Mouse (Mus musculus) left cerebral cortex, adult 9 months (tissue): ENCODE results near the gene Nek4.

Experiments
- DNase-seq, 2 experiments: peaks; one replicate each; pipeline ENCODE4 v3.0.0; 2022; ENCODE audit warnings: low spot score in 2 of 2

The Nek4 gene

DNA sequence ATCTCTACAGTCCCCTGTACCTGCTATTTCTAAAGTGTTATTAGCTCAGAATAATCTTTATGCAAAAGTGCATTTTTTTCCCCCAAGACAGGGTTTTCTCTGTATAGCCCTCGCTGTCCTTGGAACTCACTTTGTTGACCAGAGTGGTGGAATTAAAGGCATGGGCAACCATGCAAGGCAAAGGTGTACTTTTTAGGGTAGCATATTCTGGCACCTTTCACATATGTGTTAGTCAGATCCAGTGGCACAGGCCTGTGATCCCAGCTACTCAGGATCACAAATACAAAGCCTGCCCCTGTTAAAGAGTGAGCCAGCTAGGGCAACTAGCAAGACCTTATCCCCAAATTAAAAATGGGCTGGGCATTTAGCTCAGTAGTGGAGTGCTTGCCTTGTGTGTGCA is 9.2 kb downstream of the Nek4 start:
- no peak for DNase-seq

DNA sequence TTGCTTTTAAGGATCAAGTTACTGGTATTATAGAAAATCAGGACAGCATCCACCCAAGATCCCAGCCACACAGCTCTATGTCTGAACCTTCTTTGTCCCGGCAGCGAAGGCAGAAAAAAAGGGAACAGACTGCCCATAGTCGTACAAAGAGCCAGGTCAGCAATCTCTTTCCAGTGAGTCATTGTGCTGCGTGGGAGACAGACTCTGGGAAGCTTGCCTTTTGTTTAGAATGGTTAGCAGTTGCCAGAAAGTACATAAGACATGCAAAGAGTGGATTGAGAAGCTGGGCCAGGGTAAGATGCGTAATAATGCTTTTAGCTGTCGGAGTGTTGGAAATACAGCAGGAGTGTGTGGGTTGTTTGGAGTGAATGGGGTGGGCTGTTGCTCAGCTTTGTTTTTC is 23.0 kb downstream of the Nek4 start:
- DNase-seq = peak; percentile 70 to 85

DNA sequence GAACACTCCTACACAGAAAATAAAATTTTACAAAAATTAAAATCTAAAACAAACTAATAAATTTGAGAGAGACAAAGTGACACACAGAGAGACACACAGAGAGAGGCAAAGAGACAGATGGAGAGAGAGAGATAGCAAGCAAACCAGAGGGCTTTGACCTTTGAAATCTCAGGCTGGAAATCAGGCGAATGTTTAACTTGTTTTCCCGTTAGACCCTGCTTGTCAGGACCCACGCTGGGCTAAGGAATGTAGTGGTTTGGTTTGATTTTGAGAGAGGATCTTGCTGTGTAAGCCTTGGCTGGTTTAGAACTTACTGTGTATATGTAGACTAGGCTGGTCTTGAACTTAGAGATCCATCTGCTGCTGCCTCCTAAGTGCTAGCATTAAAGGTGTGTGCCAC is 25.0 kb downstream of the Nek4 start:
- DNase-seq = no peak

DNA sequence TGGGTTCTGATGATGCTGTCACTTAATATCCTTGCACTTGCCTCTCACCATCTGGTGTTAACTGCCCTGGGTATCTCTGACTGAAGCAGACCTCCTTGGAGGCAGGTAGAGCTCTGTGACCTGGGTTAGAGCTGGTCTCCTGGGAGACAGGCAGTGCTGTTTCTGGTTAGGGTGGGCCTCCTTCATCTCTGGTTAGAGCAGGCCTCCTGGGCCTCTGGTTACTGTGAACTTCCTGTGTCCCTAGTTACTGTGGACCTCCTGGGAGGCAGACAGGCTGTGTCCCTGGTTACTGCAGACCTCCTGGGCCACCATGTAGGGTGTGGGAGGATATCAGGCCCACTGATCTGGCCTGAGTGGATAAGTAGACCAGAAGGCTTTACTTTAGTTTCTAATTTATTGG is 45.2 kb downstream of the Nek4 start:
- no peak for DNase-seq

DNA sequence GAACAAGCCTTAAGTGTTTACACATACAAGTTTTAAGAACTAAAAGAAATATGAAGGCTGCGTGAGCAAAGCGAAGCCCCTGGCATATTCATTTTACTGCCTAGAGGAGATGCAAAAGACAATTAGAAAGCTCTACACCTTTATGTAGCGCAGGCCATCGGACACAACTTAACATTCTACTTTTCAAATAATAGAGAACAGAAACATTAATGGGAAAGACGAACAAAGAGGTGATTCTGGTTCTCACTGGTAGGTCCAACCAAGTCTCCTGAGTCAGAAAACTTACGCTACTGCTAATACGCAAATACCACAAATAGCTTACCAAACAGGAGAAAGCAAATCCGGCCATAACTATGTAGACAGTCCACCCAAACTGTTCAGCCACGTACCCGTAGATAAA is 49.2 kb downstream of the Nek4 start:
- no peak for DNase-seq

DNA sequence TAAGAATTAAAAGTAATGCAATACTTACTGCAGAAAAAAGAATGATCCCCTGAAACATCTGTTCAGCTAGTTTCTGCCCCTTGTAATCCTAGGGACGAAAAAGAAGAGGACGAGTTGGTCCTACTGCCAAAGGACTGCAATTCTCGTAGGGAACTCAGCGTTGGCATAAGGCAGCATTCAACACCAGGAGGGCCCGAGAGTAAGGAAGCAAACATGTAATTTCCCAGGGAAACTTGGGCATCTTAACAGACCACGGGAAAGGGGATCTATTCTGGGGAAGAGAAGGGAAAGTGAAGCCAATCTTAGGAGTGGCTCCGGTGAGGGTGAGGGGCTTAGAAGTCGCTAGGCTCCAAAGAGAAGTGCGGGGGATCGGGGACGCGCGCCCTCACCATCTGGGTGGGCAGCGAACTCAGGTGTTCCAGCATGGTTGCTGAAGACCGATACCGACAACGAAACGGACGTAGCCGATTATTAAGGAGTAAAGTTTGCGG is 49.7 kb downstream of the Nek4 start:
- DNase-seq = no peak

DNA sequence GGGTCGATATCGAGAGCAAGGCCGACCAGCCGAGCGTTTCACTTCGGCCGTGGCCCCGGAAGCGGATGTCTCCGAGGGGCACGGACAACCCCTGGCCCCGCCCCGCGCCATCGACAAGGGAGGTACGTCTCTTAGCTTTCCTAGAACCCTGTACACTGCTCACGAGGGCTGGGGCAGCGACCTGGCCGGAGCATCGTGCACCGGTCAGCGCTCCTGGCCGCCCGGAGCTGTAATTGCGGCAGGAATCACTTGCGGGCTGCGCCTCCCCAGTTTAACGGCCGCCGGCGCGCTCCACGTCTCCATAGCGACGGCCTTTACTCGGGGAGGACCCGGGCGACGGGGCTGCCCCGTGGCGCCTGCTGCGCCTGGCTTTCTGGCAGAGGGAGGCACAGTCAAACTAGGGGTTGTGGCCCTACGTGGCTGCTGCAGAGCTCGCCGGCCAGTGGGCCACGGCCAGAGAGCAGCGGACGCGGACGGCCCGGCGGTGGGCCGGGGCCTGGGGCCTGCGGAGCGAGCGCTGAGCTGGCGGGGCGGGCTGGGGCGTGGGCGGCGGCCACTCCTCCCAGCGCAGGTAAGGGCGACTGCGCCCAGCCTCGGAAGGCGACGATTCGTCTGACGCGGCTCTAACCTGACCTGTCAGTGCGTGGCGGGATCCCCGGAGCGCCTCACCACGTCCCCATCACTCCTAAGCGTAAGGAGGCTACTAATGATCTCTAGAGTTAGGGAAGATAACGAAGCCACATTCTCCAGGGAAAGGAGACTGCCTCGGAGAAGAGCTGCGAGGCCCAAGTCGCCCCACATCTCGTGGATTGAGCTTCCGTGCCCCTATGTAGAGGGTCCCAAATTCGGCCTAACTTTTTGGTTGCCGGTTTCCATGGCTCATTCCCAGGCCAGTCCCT is 50.4 kb downstream of the Nek4 start, which contains the start of the genes Glt8d1 and Spcs1:
Glt8d1 (plus strand) TSS at position 94 of the 899 bp plus-strand sequence.
Spcs1 (minus strand) TSS at position 366 of the 899 bp plus-strand sequence.
- peak; percentile 64 to 81 for DNase-seq

DNA sequence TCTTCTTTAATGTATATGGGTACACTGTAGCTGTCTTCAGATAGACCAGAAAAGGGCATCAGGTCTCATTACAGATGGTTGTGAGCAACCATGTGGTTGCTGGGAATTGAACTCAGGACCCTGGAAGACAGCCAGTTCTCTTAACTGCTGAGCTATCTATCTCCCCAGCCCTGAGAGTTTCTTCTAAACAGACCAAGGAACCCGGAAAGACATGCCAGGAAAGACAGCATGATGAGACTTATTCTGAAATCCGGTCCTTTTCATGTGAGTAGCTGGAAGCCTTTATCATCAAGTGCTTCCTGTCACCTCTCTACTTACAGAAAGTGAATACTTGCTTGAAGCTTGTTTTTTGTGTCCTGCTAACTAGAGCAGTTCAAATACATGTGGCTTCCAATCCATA is 53.4 kb downstream of the Nek4 start:
- DNase-seq = no peak

DNA sequence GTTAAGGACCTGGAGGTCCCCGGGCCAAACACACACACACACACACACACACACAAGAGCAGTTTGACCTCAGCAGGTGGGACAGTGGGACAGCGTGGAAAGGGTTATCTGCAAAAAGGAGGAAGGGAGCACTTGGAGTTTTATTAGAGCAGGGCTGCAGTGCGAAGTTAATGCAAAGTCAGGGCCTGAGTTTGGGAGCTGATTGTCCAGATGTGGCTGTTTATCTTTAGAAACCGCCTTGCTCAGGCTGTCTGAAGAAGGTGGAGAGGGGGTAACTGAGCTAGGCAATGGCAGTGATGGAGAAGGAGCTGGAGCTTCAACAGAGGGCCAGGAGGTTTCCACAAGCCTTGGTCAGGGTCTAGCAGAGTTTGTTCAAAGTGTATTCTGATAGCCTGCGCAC is 55.6 kb downstream of the Nek4 start:
- DNase-seq = no peak

DNA sequence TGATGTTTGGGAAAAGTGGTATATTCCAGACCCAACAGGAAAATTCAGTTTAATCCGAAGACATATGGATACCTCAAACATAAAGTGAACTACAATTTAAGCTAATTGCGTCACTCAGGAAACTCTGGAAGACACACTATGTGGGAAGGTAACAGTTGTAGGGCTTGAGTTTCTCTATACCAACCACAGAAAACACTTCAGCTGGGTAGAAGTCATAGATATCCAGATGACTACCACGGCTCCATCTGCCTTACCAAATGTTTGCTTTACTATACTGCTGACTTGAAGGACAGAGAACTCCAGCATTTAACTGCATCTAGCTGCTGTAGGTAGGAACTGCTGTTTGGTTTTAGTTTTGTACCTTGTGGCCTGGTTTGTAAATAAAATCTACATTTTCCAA is 60.4 kb downstream of the Nek4 start:
- peak in 1 of 2 experiments; percentile 17 for DNase-seq

DNA sequence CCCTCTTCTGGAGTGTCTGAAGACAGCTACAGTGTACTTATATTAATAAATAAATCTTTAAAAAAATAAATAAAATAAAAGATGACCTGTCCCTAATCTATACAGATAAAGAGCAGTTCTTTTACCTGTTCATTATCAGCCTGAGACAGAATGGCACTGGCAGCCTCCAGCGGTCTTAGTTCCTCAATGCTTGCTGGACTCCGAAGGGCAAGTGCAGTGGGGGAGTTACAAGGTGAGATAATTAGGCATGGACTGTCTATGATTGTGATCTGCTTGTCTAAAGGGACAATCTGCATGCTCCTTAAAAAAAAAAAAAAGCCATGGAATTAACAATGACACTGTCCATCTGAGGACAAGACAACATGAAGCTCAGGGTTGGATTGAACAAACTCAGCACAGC is 62.8 kb downstream of the Nek4 start:
- no peak for DNase-seq

DNA sequence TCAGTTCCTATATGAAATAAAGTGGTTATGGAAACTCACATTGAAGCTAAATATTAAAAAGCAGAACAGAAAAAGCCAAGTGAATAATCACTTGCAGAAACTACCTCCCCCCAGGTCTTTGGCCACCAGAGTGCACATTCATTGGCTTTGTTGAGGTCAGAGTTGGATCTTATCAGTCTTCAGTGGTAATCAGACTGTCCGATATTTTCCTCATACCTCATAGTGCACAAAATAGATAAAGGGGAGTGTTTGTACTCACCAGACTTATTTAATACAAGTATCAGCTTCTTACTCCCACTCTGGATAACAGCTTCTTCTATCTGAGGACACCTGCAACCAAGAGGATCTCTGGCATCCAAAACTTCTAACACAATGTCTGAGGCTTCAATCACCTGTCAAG is 64.9 kb downstream of the Nek4 start:
- DNase-seq = no peak

DNA sequence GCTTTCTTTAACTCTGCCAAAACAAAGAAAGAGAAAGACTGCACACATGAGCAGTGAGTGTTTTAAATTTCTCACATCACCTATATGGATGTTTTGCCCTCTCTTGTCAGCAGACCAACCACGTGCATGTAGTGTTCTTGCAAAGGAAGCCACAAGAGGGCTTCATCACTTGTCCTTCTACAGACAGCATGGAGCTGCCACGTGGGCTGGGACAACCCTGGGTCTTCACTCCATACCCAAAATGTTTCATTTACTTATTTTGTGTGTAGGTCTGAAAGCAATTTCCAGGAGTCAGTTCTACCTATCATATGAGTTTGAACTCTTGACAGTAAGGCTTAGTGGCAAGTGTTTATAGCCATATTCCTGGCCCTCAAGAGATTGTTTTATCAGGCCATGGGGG is 66.7 kb downstream of the Nek4 start:
- DNase-seq = no peak

DNA sequence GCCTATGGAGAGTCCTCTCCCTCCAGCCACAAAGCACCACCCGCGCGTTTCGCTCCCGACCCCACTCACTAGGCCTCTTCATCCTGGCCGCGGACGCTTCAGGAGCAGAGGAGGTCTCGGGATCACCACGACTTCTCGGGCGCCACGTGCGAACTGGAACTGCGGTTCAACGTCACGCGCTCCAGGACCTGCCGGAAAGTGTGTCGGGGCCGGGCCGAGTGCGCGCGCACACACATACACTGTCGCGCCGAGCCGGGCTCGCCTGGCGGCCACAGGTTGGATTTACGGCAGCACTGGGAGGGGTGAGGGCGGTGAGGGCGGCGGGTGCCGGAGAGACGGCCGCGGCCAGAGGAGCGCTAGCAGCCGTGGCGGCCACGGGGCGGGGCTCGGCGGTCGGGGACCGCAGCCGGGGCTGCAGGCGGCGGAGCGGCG is 67.7 kb downstream of the Nek4 start, which contains the start of the genes Pbrm1 and Gnl3:
Pbrm1 (plus strand) TSS at position 279 of the 432 bp plus-strand sequence.
Gnl3 (minus strand) TSS at position 293 of the 432 bp plus-strand sequence.
- DNase-seq = peak; percentile 89 to 95

DNA sequence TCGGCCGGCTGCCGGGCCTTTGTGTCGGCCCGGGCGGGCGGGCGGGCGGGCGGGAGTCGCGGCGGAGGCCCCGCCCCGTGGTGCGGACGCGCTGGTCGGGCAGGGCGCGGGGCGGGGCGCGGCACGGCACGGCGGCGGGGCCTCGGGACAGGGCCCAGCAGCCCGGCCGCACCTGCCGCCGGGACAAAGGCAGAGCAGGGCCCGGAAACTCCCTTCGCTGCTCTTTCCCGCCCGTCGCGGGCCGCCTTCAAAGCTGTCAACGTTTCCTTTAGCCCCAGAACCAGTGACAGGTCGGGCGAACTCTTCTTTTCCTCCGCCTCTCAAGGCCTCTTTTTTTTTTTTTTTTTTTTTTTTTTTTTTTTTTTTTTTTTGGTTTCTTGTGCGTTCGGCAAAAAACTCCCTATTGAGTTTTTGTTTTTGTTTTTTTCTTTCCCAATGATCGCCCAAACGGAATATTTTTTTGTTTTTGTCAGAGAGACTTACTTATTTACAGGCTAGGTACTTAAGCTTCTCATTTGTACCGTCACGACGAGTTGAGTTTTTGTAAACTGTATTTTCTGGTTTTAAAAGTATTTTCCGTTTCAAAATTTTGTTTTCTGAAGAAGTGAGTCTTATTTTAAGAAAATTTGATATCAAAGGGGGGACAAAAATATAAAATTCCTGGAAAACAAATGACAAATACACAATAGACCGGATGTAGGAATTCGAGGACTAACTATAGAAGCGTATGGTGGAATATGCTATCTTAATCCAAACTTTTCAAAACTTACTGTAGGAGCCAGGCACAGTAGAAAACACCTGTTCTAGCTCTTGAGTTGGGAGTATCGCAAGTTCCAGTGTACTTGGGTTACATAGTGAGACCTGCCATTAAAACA is 68.4 kb downstream of the Nek4 start:
- peak in 1 of 2 experiments; percentile 49 for DNase-seq

DNA sequence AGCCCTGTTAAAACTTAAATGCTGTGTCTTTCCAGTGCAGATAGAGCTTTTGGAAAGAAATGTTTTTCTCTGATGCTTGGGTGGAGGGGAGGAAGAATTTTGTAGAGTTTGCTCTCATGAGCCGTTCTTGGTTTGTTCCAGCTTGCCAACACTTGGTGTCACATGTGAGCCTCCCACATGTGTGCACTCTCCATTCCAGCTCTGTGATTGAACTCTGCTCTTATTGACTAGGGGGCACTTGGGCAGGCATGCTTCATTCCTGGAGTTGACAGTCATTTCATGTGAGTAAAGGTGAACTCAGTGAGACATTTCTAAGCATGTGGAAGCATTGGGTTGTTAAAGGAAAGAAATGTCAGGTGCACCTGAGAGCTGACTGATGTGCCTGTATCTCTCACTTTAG is 71.4 kb downstream of the Nek4 start:
- no peak for DNase-seq

DNA sequence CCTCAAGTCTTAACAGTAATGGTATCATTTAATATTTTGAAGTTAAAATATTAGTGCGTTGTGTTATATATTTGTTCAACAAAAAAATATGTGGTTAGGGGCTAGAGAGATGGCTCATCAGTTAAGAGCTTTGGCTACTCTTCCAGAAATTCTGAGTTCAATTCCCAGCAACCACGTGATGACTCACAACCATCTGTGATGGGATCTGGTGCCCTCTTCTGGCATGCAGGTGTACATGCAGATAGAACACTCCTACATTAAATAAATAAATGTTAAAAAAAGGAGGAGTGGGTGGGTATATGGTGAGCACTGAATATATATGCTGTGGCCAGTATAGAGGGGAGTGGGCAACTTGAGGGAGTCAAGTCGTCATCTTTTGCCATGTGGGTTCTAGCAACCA is 74.6 kb downstream of the Nek4 start:
- no peak for DNase-seq
